Mouse (Mus musculus): ENCODE data around the gene Cpsf3.
A peak's percentile ranks its signal among the peaks of the same experiment; 100 is the strongest.

DNA sequence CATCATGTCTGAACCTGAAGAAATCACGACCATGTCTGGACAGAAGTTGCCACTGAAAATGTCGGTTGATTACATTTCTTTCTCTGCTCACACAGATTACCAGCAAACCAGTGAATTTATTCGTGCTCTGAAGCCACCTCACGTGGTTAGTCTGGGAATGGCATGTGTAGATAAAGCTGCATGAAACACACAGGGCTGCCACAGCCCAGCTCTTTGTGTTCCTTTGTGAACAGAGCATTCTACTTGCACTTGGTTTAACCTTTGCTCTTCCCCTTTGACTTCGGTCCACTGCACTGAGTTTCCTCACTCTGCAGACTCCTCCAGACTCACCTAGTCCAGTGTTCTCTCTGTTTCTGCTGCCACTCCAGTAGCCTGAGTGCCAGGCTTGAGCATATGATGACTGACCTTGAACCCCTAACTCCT is 17.2 kb downstream of the Cpsf3 start:
- TF ChIP-seq CTCF (IDR thresholded peaks at IDR 0.05; ENCODE audit: low read depth) (no peak), EP300 (IDR thresholded peaks at IDR 0.05; ENCODE audit: low read depth) (peak; percentile 69)
